Mouse (Mus musculus) right cerebral cortex, postnatal 25 days (tissue): ENCODE results near the gene Plekha8.

Source experiments
- DNase-seq: peaks from one replicate; pipeline ENCODE4 v3.0.0; 2022

Gene Plekha8

DNA sequence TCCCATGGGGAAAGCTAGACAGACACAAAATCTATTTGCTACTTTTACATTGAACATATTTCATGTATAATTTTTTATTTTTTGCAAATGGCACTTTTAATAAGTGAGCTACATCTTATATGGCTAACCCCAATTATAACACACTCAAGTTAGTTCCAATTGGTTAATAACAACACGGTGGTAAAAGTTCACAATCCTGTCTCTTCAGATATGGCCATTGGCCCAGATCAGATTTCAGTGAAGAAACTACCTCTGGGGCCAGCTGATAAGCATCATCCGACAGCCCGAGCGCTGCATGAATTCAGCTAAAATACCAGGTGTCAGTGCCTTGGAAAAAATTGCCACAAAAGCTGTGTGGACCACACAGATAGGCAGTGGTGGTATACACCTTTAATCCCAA lies 7.2 kb upstream of the Plekha8 start:
- no peak for DNase-seq

DNA sequence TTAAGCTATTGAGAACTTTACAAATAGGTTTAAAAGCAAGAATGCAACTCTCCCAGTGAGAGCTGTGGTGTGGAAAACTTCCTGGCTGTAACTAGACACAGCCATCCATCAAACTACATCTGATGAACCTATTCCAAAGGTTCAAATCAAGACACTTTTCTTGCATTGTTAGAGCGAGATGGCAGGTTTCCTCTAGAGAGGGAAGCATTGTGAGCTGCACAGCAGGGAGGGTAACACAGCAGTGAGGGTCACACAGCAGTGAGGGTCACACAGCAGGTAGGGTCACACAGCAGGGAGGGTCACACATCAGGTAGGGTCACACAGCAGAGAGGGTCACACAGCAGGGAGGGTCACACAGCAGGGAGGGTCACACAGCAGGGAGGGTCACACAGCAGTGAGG lies 6.7 kb upstream of the Plekha8 start:
- no peak for DNase-seq

DNA sequence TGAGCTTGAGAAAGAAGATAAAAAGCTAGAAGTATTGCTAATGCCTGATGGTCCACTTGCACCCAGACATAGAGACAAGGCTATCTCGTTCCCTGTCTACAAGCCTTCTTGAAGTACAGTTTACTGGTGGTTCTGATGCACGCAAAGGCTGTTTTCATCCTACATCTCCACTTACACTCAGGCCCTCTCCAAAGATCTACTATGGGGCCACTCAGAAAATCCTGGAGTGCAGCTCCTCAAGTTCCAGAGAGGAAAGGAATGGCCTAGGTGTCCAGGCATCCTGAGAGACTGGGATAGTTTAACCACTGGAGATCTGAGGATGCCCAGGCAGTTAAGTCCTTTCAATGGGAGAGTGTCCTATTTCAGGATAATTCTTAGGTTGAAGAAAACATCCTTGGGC lies 4.2 kb upstream of the Plekha8 start:
- DNase-seq, result no peak

DNA sequence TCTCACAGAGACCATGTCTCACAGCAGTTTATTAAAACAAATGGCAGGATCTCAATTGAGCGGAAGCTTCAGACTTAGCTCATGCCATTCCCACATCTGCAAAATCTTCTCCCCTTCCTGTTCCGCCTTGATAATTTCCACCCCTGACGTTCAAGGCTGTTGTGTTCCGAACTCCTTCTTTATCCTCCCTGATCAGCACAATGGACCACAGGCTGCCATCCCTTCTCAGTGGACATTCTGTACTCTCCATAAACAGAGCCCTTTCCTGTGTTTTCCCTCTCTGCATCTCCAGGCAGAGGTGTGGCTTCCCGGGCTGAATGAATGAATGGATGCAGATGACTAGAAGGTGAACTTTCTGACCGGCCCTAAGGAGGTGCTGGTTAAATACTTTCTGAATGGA lies 3.1 kb upstream of the Plekha8 start:
- no peak for DNase-seq

DNA sequence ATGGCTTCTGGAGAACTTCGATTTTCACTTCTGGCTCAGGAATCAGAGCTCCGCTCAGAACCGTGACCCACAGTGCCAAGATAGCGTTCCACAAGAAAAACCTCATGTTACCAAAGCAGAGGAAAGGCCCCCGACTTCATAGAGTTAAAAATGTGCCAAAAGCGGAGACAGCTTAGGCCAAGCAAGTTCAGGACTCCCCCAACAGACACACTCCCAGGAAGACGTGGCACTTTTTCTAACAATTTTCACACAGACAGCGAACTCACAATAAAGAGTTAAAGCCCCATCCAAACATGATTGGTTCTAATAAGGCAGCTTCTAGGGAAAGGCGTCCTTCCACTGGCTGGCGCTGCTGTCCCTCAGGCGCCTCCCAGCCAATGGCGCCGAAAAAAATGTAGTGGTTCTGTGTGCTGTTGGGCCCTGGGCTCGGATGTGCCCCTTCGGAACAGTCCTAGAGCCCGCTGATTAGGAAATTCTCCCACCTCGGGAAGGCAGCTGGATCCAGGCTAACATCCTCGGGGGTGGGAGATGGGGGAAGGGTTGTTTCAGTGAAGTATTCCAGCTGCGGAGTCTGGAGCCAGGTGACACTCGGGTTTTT lies 1.9 kb upstream of the Plekha8 start:
- peak; percentile 96 for DNase-seq

DNA sequence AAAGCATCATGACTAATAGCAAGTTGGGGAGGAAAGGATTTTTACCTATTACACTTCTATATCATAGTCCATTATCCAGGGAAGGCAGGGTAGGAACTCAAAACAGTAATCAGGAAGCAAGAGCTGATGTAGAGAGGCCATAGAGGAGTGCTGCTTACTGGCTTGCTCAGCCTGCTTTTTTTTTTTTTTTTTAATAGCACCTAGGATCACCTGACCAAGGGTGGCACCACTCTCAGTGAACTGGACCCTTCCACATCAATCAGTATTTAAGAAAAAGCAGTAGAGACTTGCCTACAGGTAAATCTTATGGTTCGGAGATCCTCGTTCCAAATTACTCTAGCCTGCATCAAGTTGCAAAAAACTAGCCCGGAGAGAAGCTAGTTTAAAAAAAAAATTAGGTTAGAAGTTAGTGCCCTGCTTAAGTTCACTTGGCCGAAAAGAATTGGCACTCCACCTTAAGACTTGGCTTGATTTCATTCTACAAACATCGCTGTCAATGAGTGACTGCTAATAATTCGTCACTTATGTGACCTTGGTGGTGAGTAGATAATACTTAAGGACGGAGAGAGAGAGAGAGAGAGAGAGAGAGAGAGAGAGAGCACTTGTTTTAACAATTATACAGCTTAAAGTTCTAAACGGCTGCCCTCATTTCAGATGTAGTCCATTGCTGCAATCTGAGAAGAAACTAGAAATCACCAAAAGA lies 994 bp upstream of the Plekha8 start:
- no peak for DNase-seq

DNA sequence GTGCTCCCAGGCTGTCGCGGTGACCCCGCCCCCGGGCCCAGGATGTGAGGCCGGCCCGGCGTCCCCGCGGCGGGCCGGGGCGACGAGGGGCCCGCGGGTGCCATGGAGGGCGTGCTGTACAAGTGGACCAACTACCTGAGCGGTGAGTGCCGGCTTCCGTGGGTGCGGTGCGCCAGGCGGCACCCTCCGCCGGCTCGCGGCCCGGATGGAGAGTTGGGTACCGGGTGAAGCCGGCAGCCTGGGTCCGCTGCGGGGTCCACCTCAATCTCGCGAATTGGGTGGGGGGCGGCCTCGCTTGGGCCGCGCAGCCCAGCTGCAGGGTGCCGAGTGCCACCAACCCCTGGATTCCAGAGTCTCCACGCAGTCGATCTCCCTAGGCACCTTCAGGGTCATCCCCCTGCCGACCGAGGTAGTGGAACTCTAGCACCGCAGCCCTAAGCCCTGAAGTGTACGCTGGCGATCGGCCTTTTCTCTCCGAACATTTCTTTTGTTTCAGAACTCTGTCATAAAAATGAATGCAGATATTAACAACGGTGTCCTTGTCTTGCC lies 493 bp downstream of the Plekha8 start:
- DNase-seq, result no peak

DNA sequence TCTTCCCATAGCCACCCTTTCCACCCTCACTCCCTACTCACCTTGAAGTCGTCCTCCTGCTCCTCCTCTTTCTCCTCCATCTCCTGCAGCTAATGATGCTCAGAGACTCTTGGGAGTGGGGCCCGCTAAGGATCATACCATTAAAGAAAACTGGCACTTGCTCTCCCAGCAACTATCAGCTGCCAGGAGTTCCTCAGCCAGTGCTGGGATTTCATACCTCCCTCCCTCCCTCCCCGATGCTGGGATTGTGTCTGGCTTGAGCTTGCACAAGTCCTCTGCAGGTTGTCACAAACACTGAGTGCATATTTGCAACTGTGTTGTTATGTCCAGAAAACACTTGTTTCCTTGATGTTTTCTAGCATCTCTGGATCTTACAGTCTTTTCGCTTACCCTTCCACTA lies 2.3 kb downstream of the Plekha8 start, which contains the start of gene Fkbp14:
Gene Fkbp14, minus strand, starts transcription at position 101 of the 400 bp plus-strand sequence.
- no peak for DNase-seq

DNA sequence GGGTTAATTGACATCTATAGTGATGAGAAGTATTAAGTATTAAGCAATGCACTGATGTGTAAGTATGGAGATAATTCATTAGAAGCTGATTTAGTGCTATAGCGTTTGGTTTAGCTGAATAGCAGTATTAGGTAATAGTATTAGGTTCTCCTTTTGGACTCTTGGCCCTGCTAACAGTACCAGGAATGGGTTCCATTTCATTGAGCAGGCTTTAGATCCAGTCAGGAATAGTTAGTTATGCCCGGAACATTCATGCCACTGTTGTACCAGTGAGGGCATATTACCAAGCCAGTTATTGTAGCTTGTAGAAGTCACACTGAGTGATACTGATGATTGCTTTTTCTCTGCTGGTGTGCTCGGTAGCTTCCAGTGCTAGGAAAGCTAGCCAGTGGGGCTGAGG lies 2.8 kb downstream of the Plekha8 start:
- DNase-seq, result no peak

DNA sequence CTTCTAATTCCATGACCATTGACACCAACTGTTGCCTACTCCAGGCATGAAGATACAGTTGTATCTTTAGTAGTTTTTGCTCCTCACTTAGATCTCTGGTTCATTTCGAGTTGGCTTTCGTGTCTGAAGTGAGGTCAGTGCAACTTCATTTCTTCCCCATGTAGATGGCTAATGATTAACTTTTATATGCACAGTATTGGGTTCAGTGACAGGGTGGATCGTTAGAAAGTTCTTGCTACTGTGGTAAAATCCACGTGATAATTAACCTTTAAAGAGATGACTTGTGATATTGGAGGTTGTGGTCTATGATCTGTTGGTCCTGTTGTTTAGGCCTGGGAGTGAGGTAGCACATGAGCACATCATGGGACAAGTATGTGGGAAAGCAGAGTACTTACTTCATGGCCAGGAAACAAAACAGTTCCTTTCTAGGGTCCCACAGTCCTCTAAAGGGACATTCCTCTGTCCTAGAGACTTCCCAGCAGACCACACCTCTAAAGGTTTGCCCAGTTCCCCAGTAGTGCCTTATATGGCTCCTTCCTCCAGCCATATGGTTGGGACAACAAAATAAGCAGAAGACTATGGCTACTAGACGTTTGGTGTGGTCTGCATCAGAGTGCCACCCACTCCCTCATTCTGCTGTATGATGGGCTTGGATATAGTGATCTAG lies 5.9 kb downstream of the Plekha8 start:
- no peak for DNase-seq

DNA sequence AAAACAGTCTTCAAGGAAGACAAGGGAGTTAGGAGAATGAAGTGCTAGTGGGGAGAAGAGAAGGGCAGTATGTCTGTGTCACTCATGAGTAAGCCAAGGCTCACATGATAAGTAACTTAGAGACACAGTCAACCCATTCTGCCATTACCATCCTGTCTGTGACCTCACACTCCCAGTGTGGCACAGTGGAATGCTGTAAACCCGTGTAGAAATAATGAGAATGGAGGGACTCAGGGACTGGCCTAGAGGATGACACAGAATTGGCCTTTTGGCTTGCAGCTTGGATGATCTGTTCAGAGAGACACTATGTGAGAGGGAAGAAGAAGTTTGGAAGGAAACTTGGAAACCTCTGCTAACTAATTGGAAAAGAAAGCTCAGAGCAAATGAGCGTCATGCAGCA lies 8.0 kb downstream of the Plekha8 start:
- no peak for DNase-seq

DNA sequence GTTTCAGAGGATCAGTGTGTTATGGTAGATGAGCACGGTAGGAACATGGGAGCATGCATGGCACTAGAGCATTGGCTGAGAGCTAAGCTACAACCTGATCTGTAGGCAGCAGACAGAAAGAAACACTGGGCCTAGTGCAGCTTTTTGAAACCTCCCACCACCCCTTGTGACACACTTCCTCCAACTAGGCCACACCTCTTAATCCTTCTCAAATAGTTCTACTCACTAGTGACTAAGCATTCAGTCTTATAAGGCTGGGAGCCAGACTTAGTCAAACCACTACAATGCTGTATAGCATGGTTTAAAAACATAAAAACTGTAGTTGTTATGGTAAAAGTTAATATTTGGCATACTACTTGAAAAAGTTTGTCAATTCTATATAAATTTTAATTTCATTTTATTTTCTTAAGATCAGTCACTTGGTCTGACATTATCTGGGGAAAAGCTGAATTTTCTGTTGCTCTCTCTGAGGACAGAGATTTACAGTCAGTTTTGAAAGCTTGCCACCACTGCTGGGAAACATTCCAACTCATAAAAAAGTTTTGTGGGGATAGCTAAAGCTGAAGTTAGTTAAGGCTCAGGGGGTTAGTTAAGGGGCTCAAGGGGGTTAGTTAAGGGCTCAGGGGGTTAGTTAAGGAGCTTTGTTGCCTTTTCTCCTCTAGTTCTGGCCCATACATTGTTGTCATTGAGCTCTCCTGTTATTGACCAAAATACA lies 9.2 kb downstream of the Plekha8 start:
- no peak for DNase-seq

DNA sequence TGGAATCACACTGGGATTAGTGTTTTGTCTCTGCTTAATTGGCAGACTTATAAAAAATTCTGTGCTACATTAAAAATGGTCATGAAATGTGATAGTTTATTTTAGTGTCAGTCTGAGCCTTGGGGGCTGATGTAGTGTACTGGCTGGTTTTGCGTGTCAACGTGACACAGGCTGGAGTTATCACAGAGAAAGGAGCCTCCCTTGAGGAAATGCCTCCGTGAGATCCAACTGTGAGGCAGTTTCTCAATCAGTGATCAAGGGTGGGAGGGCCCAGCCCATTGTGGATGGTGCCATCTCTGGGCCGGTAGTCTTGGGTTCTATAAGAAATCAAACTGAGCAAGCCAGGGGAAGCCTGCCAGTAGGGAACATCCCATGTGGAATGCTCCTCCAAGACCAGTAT lies 11.3 kb downstream of the Plekha8 start:
- no peak for DNase-seq

DNA sequence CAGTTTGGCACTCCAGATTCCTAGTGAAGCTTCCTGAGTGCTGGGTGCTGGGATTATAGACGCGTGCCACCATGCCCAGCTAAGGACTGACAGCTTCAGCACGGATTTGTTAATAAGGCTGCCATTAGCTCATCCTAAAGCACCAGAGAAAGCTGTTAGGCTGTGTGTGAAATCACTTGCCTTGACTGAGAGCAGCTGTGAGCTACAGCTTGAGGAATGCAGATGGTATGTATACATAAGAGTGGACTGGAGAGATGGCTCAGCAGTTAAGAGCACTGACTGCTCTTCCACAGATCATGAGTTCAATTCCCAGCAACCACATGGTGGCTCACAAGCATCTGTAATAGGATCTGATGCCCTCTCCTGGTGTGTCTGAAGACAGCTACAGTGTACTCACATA lies 22.5 kb downstream of the Plekha8 start:
- DNase-seq, result no peak

DNA sequence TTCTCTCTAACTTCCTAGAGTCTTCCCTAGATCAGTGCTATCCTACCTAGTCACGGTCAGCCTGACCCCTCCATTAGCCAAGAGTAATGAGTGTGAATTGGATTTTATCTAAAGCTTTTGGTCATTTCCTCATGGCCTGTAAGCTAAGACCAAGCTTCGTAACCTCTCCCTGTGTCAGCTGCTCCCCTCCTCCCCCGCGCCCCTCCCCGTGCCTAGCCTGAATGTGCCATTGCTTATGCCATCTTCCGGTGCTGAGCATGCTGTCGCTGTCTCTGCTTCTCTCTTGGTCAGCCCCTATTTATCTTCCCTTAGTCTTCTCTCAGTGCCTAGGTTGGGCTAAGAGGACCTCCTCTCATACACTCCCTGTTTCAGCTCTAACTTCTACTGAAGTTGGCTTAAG lies 24.6 kb downstream of the Plekha8 start:
- no peak for DNase-seq

DNA sequence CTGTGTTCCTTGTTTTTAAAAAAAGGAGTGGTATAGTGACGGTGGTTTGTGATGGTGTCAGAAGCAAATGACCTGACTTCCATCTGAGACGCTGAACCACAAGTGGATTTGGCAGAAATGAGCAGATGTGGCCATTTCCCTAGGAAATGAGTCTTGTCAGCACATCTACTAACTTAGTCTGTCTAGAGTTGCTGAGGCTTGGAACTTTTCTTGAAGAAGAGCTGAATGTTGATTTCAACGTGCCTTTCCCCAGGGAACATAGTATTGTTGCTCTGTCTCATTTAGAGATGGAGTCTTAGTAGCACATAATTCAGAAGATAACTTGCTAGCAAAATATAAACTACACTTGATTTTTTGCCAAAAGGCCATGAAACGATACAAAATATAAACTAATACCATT lies 25.4 kb downstream of the Plekha8 start:
- no peak for DNase-seq

DNA sequence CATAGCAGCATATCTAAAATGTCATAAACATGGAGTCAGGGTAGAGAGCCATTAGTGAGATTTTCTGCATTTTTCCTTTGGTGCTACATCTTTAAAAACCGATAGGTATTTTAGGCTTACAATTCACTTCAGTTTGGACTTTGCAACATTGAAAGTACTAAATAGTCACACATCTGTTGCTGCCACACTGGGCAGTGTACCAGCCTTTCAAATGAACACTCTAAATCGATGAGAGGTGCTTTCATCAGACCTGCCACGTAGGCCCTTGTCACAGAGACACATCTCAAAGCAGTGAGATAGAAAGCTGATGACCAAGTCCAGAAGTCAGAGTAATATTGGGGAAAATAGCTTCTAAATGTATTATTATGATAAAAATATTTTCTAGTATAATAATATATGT lies 33.5 kb downstream of the Plekha8 start:
- DNase-seq, result no peak

DNA sequence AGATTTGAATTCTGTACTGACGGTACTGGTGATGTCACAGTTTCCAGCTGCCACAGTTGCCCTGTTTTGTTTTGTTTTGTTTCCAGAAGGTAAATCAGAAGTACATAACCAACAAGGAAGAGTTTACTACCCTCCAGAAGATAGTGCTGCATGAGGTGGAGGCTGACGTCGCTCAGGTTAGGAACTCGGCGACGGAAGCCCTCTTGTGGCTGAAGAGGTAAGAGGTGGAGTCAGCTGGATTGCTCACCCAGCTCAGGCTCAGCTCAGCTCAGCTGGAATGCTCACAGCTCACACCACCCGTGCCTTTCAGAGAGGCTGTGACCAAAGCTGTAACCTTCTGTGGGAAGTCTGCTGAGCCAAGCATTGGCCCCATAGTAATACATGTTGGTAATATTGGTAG lies 34.8 kb downstream of the Plekha8 start:
- DNase-seq, result no peak

DNA sequence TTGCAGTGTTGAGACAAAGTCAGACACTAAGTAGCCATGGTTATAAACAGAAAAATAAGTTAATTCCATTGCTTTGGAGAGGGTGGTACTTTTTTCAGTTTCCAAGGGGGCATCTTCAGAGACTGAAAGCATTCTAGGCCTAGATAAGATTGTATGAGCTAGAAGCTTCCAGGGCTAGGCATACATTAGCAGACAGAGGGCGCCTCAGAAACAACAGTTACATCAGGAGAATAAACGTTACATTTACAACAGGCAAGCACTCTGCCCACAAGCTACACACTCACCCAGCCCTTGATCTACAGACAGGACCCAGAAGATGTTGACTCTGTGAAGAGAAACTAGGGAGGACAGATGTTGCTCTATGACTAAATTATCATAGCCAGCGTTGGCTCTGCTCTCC lies 36.6 kb downstream of the Plekha8 start:
- no peak for DNase-seq

DNA sequence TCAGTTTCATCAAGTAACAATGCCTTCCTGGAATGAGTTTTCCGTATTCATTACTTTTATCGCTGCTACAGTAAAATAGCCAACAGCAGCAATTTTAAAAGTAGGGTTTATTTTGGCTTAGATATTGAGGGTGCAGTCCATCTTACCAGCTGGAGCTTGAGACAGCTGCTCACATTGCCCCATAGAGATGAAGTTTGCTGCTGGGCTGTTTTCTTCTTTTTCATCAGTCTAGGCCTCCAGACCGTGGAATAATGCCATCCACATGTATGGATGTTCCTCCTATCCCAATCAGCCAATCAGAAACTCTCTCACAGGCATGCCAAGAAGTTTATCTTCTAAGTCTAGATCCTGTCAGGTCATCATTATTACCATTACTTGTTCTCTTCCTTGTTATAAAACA lies 45.0 kb downstream of the Plekha8 start:
- DNase-seq, result no peak

DNA sequence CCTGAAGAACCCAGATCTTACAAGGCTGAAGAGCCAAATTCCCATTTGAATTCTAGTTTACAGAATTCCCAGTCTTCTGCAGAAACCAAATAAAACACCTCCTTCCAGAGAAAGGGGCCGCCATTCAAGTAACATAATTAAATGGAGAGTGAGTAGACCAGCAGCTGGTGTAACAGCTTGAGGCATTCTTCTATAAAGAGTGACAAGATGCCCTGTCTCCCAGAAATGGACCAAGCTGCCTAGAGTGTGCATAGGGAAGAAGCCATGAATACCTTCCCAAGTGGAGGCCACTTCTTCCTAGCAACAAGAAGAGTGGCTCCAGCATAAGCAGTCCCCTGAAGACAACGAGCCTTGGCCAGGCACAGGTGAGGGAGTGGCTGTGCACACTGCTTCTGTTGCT lies 47.0 kb downstream of the Plekha8 start:
- peak; percentile 13 for DNase-seq

DNA sequence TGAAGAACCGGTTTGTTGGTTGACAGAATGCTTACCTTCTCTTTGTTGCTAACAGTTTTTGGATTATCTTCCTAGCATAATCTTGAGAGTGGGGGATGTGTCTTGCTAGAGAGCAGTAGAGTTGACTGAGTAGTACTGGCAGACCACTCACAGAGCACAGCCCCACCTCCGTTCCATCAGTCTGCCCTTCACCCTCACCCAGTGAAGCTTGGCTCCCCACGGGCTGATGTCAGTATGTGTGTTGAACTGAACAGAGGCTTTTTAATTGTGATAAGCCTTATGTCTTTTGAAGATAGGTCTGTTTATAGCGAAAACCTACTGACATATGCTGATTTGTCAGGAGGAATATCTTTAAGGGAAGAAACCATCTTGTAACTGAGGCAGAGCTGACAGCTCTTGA lies 48.3 kb downstream of the Plekha8 start:
- no peak for DNase-seq

DNA sequence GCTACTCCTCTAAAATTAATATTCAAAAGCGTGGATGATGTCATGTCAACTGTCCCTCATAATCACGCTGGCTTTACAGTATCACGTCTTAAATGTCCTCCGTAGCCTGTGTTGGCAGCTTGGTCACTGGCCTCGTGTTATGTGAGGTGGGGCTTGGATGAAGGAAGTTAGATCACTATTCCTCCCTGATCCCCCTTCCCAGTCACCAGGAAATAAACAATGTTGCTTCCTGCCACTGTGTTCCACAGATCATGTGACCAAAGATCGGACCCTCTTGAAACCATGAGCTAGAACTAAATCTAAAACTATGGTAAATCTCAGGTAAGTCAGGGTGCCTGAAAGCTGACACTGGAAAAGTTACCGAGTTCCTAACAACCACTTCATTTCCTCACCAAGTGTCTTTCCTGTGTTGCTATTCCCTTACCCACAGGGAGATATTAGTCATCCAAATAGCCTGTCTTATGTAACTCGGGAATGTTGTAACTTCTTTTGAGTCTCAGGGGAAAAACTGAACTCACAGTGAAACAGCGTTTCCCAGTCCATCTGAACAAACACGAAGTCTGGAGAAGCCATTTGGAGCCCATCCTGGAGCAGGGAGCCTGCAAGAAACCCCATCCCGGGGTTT lies 60.7 kb downstream of the Plekha8 start:
- DNase-seq, result no peak
